Mouse (Mus musculus): ENCODE results near the gene Kctd13. TPM values are rescaled to one million over a fixed set of nuclear protein-coding genes. Genes with fewer than 3 reads are reported as not detected.
A peak's percentile ranks its signal among the peaks of the same experiment; 100 is the strongest.

Kctd13 gene
- polyA plus RNA-seq, 1 experiment from 2014 or later, result 4.4 TPM

GRCm38 (mm10) chr7:126959780-126960179 is 31.1 kb downstream of the Kctd13 start:
- no peak for TF ChIP-seq EP300 (IDR thresholded peaks at IDR 0.05; ENCODE audit: low read depth)
- no peak for TF ChIP-seq CTCF (IDR thresholded peaks at IDR 0.05; ENCODE audit: low read depth)
- WGBS (ENCODE audit: insufficient replicate concordance), result 45% methylated on average over 9 of the region's 9 CpGs
- DNase-seq (no peak), ATAC-seq (no peak)
- H3K36me3 ChIP-seq (replicated peaks; ENCODE audit: insufficient read depth, low read length), result no peaks in the 10 kb centered on the region
- H3K4me2 ChIP-seq (ENCODE audit: low read depth, low read length), result no peak overlapping the region
- H3K4me1 ChIP-seq (ENCODE audit: insufficient read depth), result 0 out of 2 replicates have a peak, but pooled peaks cover 4% of the 10 kb centered on the region
- no peak overlapping the region for H3K9ac ChIP-seq (replicated peaks)
- no peak overlapping the region for H3K4me3 ChIP-seq (ENCODE audit: low read depth, low read length)
- no peaks in the 10 kb centered on the region for H3K27me3 ChIP-seq (ENCODE audit: insufficient read depth, low read length)
- no peak overlapping the region for H3K27ac ChIP-seq (ENCODE audit: low read depth)
- H3K9me3 ChIP-seq (ENCODE audit: low read length), result no peaks in the 10 kb centered on the region

DNA sequence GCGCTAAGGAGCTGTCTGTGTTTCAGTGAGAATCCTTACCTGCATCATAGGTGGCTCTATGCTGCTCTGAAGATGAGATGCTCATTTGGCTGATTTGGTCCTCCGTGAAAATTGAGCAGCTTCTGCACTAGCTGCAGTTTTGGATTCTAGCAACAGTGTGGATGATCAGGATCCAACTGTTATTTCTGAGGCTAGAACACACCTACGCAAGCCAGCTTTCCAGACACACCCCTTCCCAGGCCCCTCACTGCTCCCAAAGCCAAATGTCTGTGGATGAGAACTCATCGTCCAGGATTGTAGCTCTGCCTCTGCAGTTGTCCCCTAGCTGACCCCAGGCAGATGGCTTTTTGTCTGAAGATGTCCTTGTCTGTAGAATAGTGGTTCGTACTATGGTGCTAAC is 32.4 kb downstream of the Kctd13 start:
- 87% methylated on average over 5 of the region's 5 CpGs for WGBS (ENCODE audit: insufficient replicate concordance)
- Histone ChIP-seq H3K36me3 (replicated peaks; ENCODE audit: insufficient read depth, low read length) (no peaks in the 10 kb centered on the region), H3K27ac (ENCODE audit: low read depth) (no peak overlapping the region), H3K27me3 (ENCODE audit: insufficient read depth, low read length) (no peaks in the 10 kb centered on the region), H3K9ac (replicated peaks) (no peak overlapping the region), H3K4me3 (ENCODE audit: low read depth, low read length) (no peak overlapping the region), H3K9me3 (ENCODE audit: low read length) (no peaks in the 10 kb centered on the region), H3K4me2 (ENCODE audit: low read depth, low read length) (no peak overlapping the region), H3K4me1 (ENCODE audit: insufficient read depth) (0 out of 2 replicates have a peak, but pooled peaks cover 4% of the 10 kb centered on the region)
- DNase-seq (no peak), ATAC-seq (no peak)
- no peak for TF ChIP-seq EP300 (IDR thresholded peaks at IDR 0.05; ENCODE audit: low read depth)
- TF ChIP-seq CTCF (IDR thresholded peaks at IDR 0.05; ENCODE audit: low read depth), result no peak

- no peak for DNase-seq
- ATAC-seq, result no peak
- no peak overlapping the region for H3K9ac ChIP-seq (replicated peaks)
- H3K27me3 ChIP-seq (ENCODE audit: insufficient read depth, low read length), result no peaks in the 10 kb centered on the region
- 0 out of 2 replicates have a peak, but pooled peaks cover 4% of the 10 kb centered on the region for H3K4me1 ChIP-seq (ENCODE audit: insufficient read depth)
- 79% methylated on average over 4 of the region's 4 CpGs for WGBS (ENCODE audit: insufficient replicate concordance)
- H3K36me3 ChIP-seq (replicated peaks; ENCODE audit: insufficient read depth, low read length), result no peaks in the 10 kb centered on the region
- H3K27ac ChIP-seq (ENCODE audit: low read depth), result no peak overlapping the region
- H3K4me2 ChIP-seq (ENCODE audit: low read depth, low read length), result no peak overlapping the region
- H3K4me3 ChIP-seq (ENCODE audit: low read depth, low read length), result no peak overlapping the region
- no peak for TF ChIP-seq EP300 (IDR thresholded peaks at IDR 0.05; ENCODE audit: low read depth)
- no peak for TF ChIP-seq CTCF (IDR thresholded peaks at IDR 0.05; ENCODE audit: low read depth)
- H3K9me3 ChIP-seq (ENCODE audit: low read length), result no peaks in the 10 kb centered on the region
Measured at GRCm38 (mm10) chr7:126961965-126962364, 33.3 kb downstream of the Kctd13 start.

GRCm38 (mm10) chr7:126963548-126964286 is 35.0 kb downstream of the Kctd13 start:
- Histone ChIP-seq H3K9ac (replicated peaks) (no peak overlapping the region), H3K9me3 (ENCODE audit: low read length) (no peaks in the 10 kb centered on the region), H3K4me1 (ENCODE audit: insufficient read depth) (0 out of 2 replicates have a peak, but pooled peaks cover 4% of the 10 kb centered on the region), H3K4me3 (ENCODE audit: low read depth, low read length) (no peak overlapping the region), H3K27ac (ENCODE audit: low read depth) (no peak overlapping the region), H3K27me3 (ENCODE audit: insufficient read depth, low read length) (no peaks in the 10 kb centered on the region), H3K4me2 (ENCODE audit: low read depth, low read length) (0 out of 2 replicates have a peak overlapping the region, but pooled peaks have one; percentile 14), H3K36me3 (replicated peaks; ENCODE audit: insufficient read depth, low read length) (no peaks in the 10 kb centered on the region)
- 31% methylated on average over 19 of the region's 19 CpGs for WGBS (ENCODE audit: insufficient replicate concordance)
- DNase-seq (peak; percentile 67), ATAC-seq (peak; percentile 59; the same call in 1 of the 2 replicates)
- TF ChIP-seq EP300 (IDR thresholded peaks at IDR 0.05; ENCODE audit: low read depth) (no peak), CTCF (IDR thresholded peaks at IDR 0.05; ENCODE audit: low read depth) (peak; percentile 75)

DNA sequence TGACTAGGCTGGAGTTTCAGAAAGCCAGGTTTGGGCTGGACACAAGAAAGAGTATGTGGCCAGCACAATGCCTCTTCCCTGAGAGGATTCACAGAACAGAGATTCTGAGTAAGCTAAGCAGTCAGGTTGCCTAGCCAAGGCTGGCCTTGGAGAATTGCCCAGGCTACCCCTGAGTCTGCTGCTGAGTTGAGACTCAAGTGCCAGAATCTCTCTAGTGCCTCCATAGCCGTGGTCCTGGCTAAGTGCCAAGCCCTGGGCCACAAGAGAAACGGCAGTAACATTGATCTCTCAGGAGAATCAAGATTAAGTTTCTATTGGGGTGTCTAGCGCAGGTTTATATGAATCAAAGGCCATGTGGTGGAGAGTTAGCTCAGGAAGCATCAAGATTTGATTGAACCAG is 36.9 kb downstream of the Kctd13 start:
- no peak for ATAC-seq
- 47% methylated on average over 3 of the region's 3 CpGs for WGBS (ENCODE audit: insufficient replicate concordance)
- Histone ChIP-seq H3K27ac (ENCODE audit: low read depth) (no peak overlapping the region), H3K4me3 (ENCODE audit: low read depth, low read length) (no peak overlapping the region), H3K9me3 (ENCODE audit: low read length) (no peaks in the 10 kb centered on the region), H3K27me3 (ENCODE audit: insufficient read depth, low read length) (no peaks in the 10 kb centered on the region), H3K9ac (replicated peaks) (no peak overlapping the region), H3K4me2 (ENCODE audit: low read depth, low read length) (no peak overlapping the region), H3K36me3 (replicated peaks; ENCODE audit: insufficient read depth, low read length) (no peaks in the 10 kb centered on the region), H3K4me1 (ENCODE audit: insufficient read depth) (0 out of 2 replicates have a peak, but pooled peaks cover 4% of the 10 kb centered on the region)
- TF ChIP-seq EP300 (IDR thresholded peaks at IDR 0.05; ENCODE audit: low read depth), result no peak
- TF ChIP-seq CTCF (IDR thresholded peaks at IDR 0.05; ENCODE audit: low read depth), result no peak
- DNase-seq, result no peak

DNA sequence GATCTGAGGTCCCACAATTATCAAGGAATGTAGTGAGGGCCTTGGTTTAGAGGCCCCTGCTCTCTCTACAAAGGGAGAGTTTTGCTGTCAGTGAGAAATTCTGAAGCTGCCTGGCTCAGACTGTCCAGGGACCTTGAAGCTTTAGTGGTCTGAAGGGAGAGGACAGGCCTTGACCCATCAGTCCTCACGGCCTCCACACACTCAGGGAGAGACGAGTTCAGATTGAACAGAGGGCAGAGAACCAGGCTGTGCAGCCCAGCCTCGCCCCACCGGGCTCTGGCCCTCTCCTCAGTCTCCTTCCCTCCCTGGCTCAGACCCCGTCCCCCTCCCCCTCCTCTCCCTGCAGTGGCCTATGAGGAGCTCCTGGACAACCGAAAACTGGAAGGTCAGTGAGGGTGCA is 38.7 kb downstream of the Kctd13 start:
- DNase-seq (no peak), ATAC-seq (no peak)
- Histone ChIP-seq H3K27ac (ENCODE audit: low read depth) (no peak overlapping the region), H3K9ac (replicated peaks) (no peak overlapping the region), H3K4me1 (ENCODE audit: insufficient read depth) (0 out of 2 replicates have a peak, but pooled peaks cover 4% of the 10 kb centered on the region), H3K36me3 (replicated peaks; ENCODE audit: insufficient read depth, low read length) (no peaks in the 10 kb centered on the region), H3K4me2 (ENCODE audit: low read depth, low read length) (no peak overlapping the region), H3K4me3 (ENCODE audit: low read depth, low read length) (no peak overlapping the region), H3K9me3 (ENCODE audit: low read length) (no peaks in the 10 kb centered on the region), H3K27me3 (ENCODE audit: insufficient read depth, low read length) (no peaks in the 10 kb centered on the region)
- TF ChIP-seq CTCF (IDR thresholded peaks at IDR 0.05; ENCODE audit: low read depth), result no peak
- TF ChIP-seq EP300 (IDR thresholded peaks at IDR 0.05; ENCODE audit: low read depth), result no peak
- WGBS (ENCODE audit: insufficient replicate concordance), result 64% methylated on average over 6 of the region's 6 CpGs
